Mouse (Mus musculus) MEL (cell line): ENCODE measurements at regions not wholly inside any gene's neighbourhood (a gene's known extent, or its start where the extent isn't known, plus 50 kb on each side); places are given as distances from the start of the nearest gene placed in this dataset.

Source experiments
- DNase-seq: peaks from one replicate; pipeline ENCODE4 v3.0.0; 2011; ENCODE audit warnings: low read depth, low spot score
- H3K27ac ChIP-seq: 2 replicates; pipeline ENCODE4 v1.5.1; 2012; ENCODE audit warnings: low read depth, mild to moderate bottlenecking, control low read depth, low read length, moderate library complexity; ENCODE audit not compliant: control insufficient read depth
- H3K27me3 ChIP-seq, 2 experiments: fragments of 150-350 bp in 1 of 2; sonication (generic) in 1 of 2; 2 replicates each; pipeline ENCODE4 v1.6.1; 2012; ENCODE audit warnings: low read length in 2 of 2, mild to moderate bottlenecking in 2 of 2, improper control_type of control experiment in 1 of 2, moderate library complexity in 1 of 2; ENCODE audit not compliant: insufficient read depth in 2 of 2, control insufficient read depth in 1 of 2
- H3K36me3 ChIP-seq, 2 experiments: 2 replicates each; pipeline ENCODE4 v1.6.1; 2012 to 2014; ENCODE audit warnings: low read length in 2 of 2, improper control_type of control experiment in 1 of 2, inconsistent platforms in 1 of 2, mild to moderate bottlenecking in 1 of 2; ENCODE audit not compliant: insufficient read depth in 2 of 2, control insufficient read depth in 1 of 2
- H3K4me1 ChIP-seq, 2 experiments: fragments of 150-350 bp in 1 of 2; sonication (generic) in 1 of 2; 2 replicates each; pipeline ENCODE4 v1.6.1; 2012; ENCODE audit warnings: low read length in 2 of 2, improper control_type of control experiment in 1 of 2, mild to moderate bottlenecking in 1 of 2; ENCODE audit not compliant: insufficient read depth in 2 of 2, control insufficient read depth in 1 of 2
- H3K4me3 ChIP-seq, 2 experiments: fragments of 150-350 bp in 1 of 2; sonication (generic) in 1 of 2; 2 replicates each; pipeline ENCODE4 v1.5.1; 2012; ENCODE audit warnings: low read depth in 2 of 2, low read length in 2 of 2, mild to moderate bottlenecking in 2 of 2, moderate library complexity in 2 of 2, control low read depth in 1 of 2, improper control_type of control experiment in 1 of 2; ENCODE audit not compliant: control insufficient read depth in 1 of 2, insufficient read depth in 1 of 2
- H3K79me2 ChIP-seq: 2 replicates; pipeline ENCODE4 v1.6.1; 2012; ENCODE audit warnings: mild to moderate bottlenecking, low read length, moderate library complexity; ENCODE audit not compliant: control insufficient read depth, poor library complexity, insufficient read depth
- H3K9ac ChIP-seq: 2 replicates; pipeline ENCODE4 v1.6.1; 2012; ENCODE audit warnings: low read depth, mild to moderate bottlenecking, control low read depth, low read length, moderate library complexity; ENCODE audit not compliant: control insufficient read depth, poor library complexity, severe bottlenecking
- H3K9me3 ChIP-seq: fragments of 150-350 bp; sonication (generic); replicated peaks from 2 replicates; pipeline ENCODE4 v1.6.1; 2012; ENCODE audit warnings: mild to moderate bottlenecking, low read length, improper control_type of control experiment, moderate library complexity; ENCODE audit not compliant: insufficient read depth
- BHLHE40 ChIP-seq: IDR thresholded peaks from 2 replicates; pipeline ENCODE4 v1.6.1; 2012; ENCODE audit warnings: low read depth, mild to moderate bottlenecking, inconsistent platforms, low read length, improper control_type of control experiment, borderline replicate concordance
- E2F4 ChIP-seq: IDR thresholded peaks from 2 replicates; pipeline ENCODE4 v1.6.1; 2011; ENCODE audit warnings: low read depth, low read length, improper control_type of control experiment, borderline replicate concordance
- GABPA ChIP-seq: IDR thresholded peaks from 2 replicates; pipeline ENCODE4 v1.6.1; 2012; ENCODE audit warnings: low read depth, mild to moderate bottlenecking, inconsistent platforms, low read length, improper control_type of control experiment, moderate library complexity
- GATA1 ChIP-seq: IDR thresholded peaks from 2 replicates; pipeline ENCODE4 v1.6.1; 2011; ENCODE audit warnings: low read depth, low read length, improper control_type of control experiment
- JUND ChIP-seq: IDR thresholded peaks from 2 replicates; pipeline ENCODE4 v1.6.1; 2011; ENCODE audit warnings: low read depth, mild to moderate bottlenecking, improper control_type of control experiment, low read length
- MAFK ChIP-seq: IDR thresholded peaks from 2 replicates; pipeline ENCODE4 v1.6.1; 2011; ENCODE audit warnings: low read depth, mild to moderate bottlenecking, low read length, improper control_type of control experiment, borderline replicate concordance
- MYC ChIP-seq: IDR thresholded peaks from 2 replicates; pipeline ENCODE4 v1.6.1; 2011; ENCODE audit warnings: low read depth, mild to moderate bottlenecking, low read length, improper control_type of control experiment, moderate library complexity
- NRF1 ChIP-seq: IDR thresholded peaks from 2 replicates; pipeline ENCODE4 v1.6.1; 2014; ENCODE audit warnings: low read depth, mild to moderate bottlenecking, inconsistent platforms, low read length, improper control_type of control experiment, moderate library complexity; ENCODE audit not compliant: poor library complexity, insufficient read depth, severe bottlenecking
- POLR2A ChIP-seq, 2 experiments: IDR thresholded peaks; 2 replicates each; pipeline ENCODE4 v1.6.1; 2011 to 2012; ENCODE audit warnings: low read length in 2 of 2, mild to moderate bottlenecking in 2 of 2, control low read depth in 1 of 2, improper control_type of control experiment in 1 of 2, low read depth in 1 of 2, moderate library complexity in 1 of 2; ENCODE audit not compliant: control insufficient read depth in 1 of 2, insufficient read depth in 1 of 2, poor library complexity in 1 of 2
- POLR2AphosphoS5 ChIP-seq: IDR thresholded peaks from 2 replicates; pipeline ENCODE4 v1.6.1; 2012; ENCODE audit warnings: low read depth, borderline replicate concordance, mild to moderate bottlenecking, inconsistent platforms, low read length, moderate library complexity, mixed read lengths
- SIN3A ChIP-seq: IDR thresholded peaks from 2 replicates; pipeline ENCODE4 v1.6.1; 2012; ENCODE audit warnings: low read length, improper control_type of control experiment, inconsistent platforms
- USF1 ChIP-seq: IDR thresholded peaks from 2 replicates; pipeline ENCODE4 v1.6.1; 2014; ENCODE audit warnings: low read depth, mild to moderate bottlenecking, inconsistent platforms, low read length, improper control_type of control experiment, moderate library complexity
- USF2 ChIP-seq, 2 experiments: IDR thresholded peaks; 2 replicates each; pipeline ENCODE4 v1.6.1; 2011 to 2012; ENCODE audit warnings: improper control_type of control experiment in 2 of 2, low read length in 2 of 2, borderline replicate concordance in 1 of 2, inconsistent platforms in 1 of 2, low read depth in 1 of 2, mild to moderate bottlenecking in 1 of 2; ENCODE audit not compliant: insufficient read depth in 1 of 2
- ZKSCAN1 ChIP-seq: IDR thresholded peaks from 2 replicates; pipeline ENCODE4 v1.6.1; 2012; ENCODE audit warnings: low read depth, mild to moderate bottlenecking, inconsistent platforms, low read length, improper control_type of control experiment, moderate library complexity
- ZMIZ1 ChIP-seq: IDR thresholded peaks from 2 replicates; pipeline ENCODE4 v1.6.1; 2012; ENCODE audit warnings: low read depth, mild to moderate bottlenecking, inconsistent platforms, low read length, improper control_type of control experiment, moderate library complexity

DNA sequence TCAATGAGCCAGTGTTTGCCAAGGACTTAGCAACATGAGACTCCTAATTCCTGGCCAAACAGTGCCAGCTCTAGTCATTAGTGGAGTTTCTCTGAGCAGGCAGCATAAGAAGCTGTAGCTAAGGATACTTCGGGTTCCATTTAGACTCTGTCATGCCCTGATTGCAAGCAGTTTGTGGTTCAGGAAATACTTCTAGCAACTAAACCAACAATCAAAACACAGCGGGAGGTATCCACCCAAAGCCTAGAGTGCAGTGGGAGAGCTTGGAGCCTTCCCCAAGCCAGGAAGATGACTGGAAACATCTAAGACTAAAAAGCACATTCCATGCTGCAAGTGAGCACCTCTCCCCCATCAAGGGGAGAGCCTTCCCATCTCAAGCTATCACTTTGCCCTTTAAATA is 395.0 kb upstream of the Klhl29 start:
- no peak overlapping the region for H3K9ac ChIP-seq
- H3K36me3 ChIP-seq = no peaks in the 10 kb centered on the region
- DNase-seq = no peak
- TF ChIP-seq POLR2A (IDR thresholded peaks at IDR 0.05; ENCODE audit: control insufficient read depth in 1 of 2, insufficient read depth in 1 of 2, low read depth in 1 of 2, low read length in 2 of 2, poor library complexity in 1 of 2) (no peak), POLR2AphosphoS5 (no peak), USF1 (no peak), ZMIZ1 (no peak), GATA1 (no peak), NRF1 (no peak), MAFK (no peak), ZKSCAN1 (no peak)
- no peaks in the 10 kb centered on the region for H3K4me1 ChIP-seq
- H3K4me3 ChIP-seq = no peak overlapping the region
- no peaks in the 10 kb centered on the region for H3K9me3 ChIP-seq
- H3K27ac ChIP-seq = no peak overlapping the region
- no peaks in the 10 kb centered on the region for H3K79me2 ChIP-seq
- no peaks in the 10 kb centered on the region for H3K27me3 ChIP-seq

DNA sequence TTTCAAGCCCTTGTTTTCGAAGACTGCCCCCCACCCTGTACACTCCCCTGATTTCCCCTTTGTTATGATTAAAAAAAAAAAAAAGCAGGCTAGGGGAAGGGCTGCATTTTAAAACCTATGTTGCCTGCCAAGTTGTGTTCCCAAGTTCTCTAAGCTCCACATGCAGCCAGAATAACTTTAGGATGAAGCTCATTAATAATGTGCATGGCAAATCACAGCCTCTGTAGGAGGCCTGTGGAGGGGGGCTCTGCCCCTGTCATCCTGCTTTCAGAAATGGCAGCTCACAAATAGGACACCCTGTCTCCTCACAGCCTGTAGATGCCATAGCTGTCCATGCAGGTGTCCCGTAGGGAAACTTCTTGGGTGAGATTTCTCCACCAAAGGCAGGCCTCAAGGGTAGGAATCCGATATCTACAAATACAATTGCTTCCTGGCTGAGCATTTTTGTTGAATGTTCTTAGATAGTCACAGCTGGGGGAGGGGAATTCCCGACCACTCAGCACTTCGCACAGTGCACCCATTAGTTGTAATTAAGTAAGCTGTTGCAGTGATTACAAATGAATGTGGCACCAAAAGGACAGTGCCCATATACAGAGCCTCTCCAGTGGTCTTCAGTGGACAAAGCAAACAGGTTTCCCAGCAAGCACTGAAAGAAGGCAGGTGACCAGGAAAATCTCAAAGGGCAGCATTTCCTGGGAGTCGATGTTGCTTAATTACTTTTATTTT is 389.1 kb upstream of the Klhl29 start:
- Histone ChIP-seq H3K9ac (no peak overlapping the region), H3K4me3 (no peak overlapping the region), H3K4me1 (no peaks in the 10 kb centered on the region), H3K9me3 (no peaks in the 10 kb centered on the region), H3K36me3 (no peaks in the 10 kb centered on the region), H3K79me2 (no peaks in the 10 kb centered on the region), H3K27me3 (no peaks in the 10 kb centered on the region), H3K27ac (no peak overlapping the region)
- no peak for TF ChIP-seq MYC
- DNase-seq = no peak

DNA sequence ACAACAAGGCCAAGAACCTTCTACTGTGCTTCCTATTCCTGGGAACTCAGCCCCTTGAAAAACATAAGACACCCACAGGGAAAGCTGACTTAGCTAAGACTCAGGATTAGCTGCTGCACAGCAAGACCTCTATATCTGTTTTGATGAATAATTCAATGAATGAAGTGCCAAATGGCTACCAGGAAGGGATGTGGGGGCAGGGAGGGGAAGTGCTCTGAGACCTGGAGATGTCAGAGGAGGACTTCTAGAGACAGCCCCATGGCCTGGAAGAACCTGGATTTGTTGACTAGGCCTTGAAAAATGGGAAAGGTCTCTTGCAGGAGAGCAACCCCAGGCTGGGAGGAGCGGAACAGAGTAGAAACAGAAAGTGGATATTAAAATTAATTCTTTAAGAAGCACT is 388.5 kb upstream of the Klhl29 start:
- Histone ChIP-seq H3K27me3 (no peaks in the 10 kb centered on the region), H3K4me3 (no peak overlapping the region)

More for the DNA sequence above, 388.5 kb upstream of the Klhl29 start:
- H3K36me3 ChIP-seq = no peaks in the 10 kb centered on the region
- TF ChIP-seq MYC (no peak), GABPA (no peak), BHLHE40 (no peak), JUND (no peak), E2F4 (no peak), USF2 (IDR thresholded peaks at IDR 0.05; ENCODE audit: borderline replicate concordance in 1 of 2, insufficient read depth in 1 of 2, low read depth in 1 of 2, low read length in 2 of 2) (no peak), SIN3A (no peak), POLR2A (IDR thresholded peaks at IDR 0.05; ENCODE audit: control insufficient read depth in 1 of 2, insufficient read depth in 1 of 2, low read depth in 1 of 2, low read length in 2 of 2, poor library complexity in 1 of 2) (no peak)
- H3K4me1 ChIP-seq = no peaks in the 10 kb centered on the region
- no peaks in the 10 kb centered on the region for H3K79me2 ChIP-seq
- no peak overlapping the region for H3K9ac ChIP-seq
- no peak for DNase-seq
- no peak overlapping the region for H3K27ac ChIP-seq
- no peaks in the 10 kb centered on the region for H3K9me3 ChIP-seq
